Mouse (Mus musculus) B cell, adult 2 months (primary cell): ENCODE measurements around the gene Cdc25b.

Source experiments
- DNase-seq, 2 experiments: peaks; one replicate each; pipeline ENCODE4 v3.0.0; 2022

Gene Cdc25b

DNA sequence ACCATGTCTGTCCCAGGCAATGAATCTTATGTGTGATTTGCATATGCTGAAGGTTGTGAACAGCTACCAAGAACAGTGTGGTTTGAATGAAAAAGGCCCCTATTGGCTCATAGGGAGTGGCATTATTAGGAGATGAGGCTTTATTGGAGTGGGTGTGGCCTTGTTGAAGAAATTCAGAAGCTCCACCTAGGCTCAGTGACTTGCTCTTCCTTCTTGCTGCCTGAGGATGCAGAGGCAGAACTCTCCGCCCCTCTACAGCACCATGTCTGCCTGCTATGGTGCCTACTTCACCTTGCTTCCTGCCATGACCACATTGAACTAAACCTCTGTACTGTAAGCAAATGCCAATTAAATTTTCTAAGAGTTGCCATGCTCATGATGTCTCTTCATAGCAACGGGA, 45.8 kb downstream of the Cdc25b start:
- DNase-seq, result peak; percentile 18 to 22

DNA sequence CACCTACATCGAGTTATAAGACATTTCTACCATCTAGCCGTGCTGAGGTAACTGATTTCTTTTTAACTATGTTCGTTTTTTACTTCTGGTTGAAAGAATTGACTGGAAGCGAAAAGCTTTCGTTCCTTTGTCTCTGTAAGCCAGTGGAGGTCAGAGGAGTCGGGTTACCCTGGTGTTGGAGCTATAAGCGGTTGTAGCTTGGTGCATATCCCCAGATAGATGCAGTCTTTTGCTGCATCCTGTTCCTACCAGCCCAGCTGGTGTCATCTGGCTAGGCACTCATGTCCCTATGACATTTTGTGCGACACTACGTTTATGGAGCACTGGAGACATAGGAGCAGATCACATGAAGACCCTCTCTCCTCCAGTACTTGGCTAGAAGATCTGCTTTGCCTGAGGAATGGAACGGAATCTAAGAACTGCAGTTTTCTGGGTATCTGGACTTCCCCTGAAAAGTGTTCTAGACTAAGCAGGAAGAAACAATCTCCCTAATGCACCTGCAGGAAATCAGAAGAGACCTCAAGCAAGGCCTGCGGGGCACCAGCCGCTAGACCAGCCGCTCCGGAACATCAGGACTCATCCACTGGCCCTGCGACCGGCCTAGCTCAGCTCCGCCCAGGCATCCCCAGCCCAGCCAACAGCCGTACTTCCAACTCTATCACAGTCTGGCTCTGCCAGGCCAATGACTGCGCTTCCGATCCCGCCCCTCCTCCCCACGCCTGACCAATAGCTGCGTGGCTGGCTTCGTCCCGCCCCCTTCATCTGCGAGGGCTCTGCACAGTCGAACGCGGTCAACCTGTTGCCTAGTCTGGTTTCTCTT, 46.8 kb downstream of the Cdc25b start, which contains the start of gene Mavs:
Mavs (plus strand) TSS at position 757 of the 820 bp plus-strand sequence.
- DNase-seq, result peak; percentile 92 to 94

DNA sequence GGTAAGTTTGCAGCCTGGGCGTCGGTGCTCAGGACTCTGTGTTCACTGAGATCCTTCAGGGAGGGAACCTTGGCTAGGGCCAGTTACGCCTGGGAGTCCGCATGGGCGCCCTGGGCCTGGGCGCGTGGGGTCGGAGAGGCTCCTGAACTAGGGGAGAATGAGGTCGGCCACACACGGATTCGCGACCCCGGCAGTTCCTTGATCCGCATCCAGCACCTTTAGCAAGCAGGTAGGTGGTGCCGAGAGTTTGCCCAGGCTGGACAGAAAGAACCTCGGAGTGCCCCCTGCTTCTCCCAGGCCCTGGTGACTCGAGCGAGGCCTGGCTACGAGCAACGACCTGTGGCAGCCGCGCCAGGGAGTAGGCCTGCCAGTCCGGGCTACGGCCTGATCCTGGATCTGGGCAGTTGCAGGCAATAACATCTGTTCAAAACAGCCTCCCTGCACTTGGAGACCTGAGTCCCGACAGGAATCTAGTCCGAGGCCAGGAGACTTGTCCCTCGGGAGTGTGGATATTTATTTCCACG, 47.4 kb downstream of the Cdc25b start:
- no peak for DNase-seq

DNA sequence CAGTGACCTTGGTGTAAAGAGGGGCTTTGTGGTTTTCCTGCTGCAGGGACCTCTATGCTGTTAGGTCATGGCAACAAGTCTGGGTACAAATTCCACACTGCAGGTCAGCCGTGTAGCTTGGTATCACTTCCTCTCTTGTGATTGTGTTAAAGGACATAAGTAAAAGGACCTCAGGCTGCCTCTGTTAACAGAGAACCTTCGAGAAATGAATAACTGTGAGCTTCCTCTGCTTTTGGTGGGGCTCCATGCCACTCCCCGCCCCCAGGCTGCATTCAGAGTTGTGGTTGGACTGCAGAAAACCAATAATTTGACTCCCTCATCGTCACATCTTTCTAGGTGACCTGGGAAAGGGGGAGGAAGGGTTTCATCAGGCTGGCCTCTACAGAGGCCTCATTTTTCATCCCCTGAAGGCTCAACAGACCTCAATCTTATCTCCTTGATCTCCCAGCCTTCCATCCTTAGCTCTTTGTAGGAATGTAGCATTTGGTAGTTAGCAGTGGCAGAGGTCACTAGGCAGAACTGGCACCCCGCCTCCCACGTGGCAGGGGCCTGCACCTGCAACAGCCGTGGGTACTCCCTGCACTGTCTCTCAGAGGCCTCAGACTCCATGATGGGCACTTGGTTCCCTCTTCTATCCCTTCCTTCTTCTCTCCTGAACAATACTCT, 48.4 kb downstream of the Cdc25b start:
- peak; percentile 65 to 71 for DNase-seq

- DNase-seq, result no peak
Measured at GRCm38 (mm10) chr2:131242180-131242579, 55.4 kb downstream of the Cdc25b start.

DNA sequence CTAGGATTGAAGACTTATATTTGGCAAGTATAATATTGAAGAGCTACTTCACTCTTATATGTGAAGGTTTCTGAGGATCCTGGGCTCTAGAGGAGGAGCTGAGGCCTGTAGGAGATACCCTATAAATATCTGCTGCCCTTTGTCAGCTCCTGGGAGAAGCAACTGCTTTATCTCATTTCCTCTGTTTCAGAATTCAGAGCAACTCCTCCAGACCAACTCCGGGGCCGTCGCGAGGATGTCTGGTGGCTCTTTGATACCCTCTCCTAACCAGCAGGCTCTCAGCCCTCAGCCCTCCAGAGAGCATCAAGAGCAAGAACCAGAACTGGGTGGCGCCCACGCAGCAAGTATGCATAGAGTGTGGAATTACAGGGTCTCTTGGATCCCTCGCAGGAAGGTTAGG, 56.2 kb downstream of the Cdc25b start:
- no peak for DNase-seq
